Mouse (Mus musculus) hindbrain, embryonic 11.5 days (tissue): ENCODE results near the gene Clec12b. TPM values are rescaled to one million over a fixed set of nuclear protein-coding genes. Genes with fewer than 3 reads are reported as not detected.

ENCODE experiments used
- ATAC-seq: fragments of 200-750 bp; cut with Nextera tagmentation; 2 replicates; pipeline ENCODE4 v1.8.0; 2017; ENCODE audit warnings: mild to moderate bottlenecking, moderate TSS enrichment, moderate library complexity; ENCODE audit not compliant: low FRiP score
- DNase-seq: peaks from one replicate; pipeline ENCODE4 v3.0.0-alpha.2; 2015; ENCODE audit warnings: low spot score
- H3K27ac ChIP-seq: fragments of 300-500 bp; sonication (generic); 2 replicates; pipeline ENCODE4 v1.5.1; 2014; ENCODE audit warnings: mild to moderate bottlenecking, low read depth, low read length
- H3K27me3 ChIP-seq: fragments of 300-500 bp; sonication (generic); 2 replicates; pipeline ENCODE4 v1.6.1; 2014; ENCODE audit warnings: mild to moderate bottlenecking, low read length, moderate library complexity, mixed read lengths; ENCODE audit not compliant: control insufficient read depth, insufficient read depth
- H3K36me3 ChIP-seq: fragments of 300-500 bp; sonication (generic); 2 replicates; pipeline ENCODE4 v1.6.1; 2014; ENCODE audit warnings: mild to moderate bottlenecking, low read length, moderate library complexity, mixed read lengths; ENCODE audit not compliant: control insufficient read depth, insufficient read depth
- H3K4me1 ChIP-seq: fragments of 300-500 bp; sonication (generic); replicated peaks from 2 replicates; pipeline ENCODE4 v1.6.1; 2014; ENCODE audit warnings: low read length, mixed read lengths; ENCODE audit not compliant: control insufficient read depth, insufficient read depth
- H3K4me2 ChIP-seq: fragments of 300-500 bp; sonication (generic); replicated peaks from 2 replicates; pipeline ENCODE4 v1.6.1; 2014; ENCODE audit warnings: mild to moderate bottlenecking, low read depth, low read length
- H3K4me3 ChIP-seq: fragments of 300-500 bp; sonication (generic); 2 replicates; pipeline ENCODE4 v1.5.1; 2014; ENCODE audit warnings: low read depth, low read length
- H3K9ac ChIP-seq: fragments of 300-500 bp; sonication (generic); 2 replicates; pipeline ENCODE4 v1.6.1; 2014; ENCODE audit warnings: low read depth, low read length
- H3K9me3 ChIP-seq: fragments of 300-500 bp; sonication (generic); 2 replicates; pipeline ENCODE4 v1.6.1; 2016; ENCODE audit warnings: low read length; ENCODE audit not compliant: control insufficient read depth
- WGBS: fragments of 180-500 bp; shearing (Covaris S2); extraction: QIAGEN DNeasy Blood & Tissue Kit; methylation state at CpG from one replicate; pipeline ENCODE4 v1.1.7; 2014; 5-methylcytosine and 5-hydroxymethylcytosine counted together
- polyA plus RNA-seq: library from polyadenylated mRNA; unstranded; fragments of >200 nt; fragmentation: Nextera tagmentation; extraction: Ambion mirVana; gene quantifications from 2 replicates; pipeline ENCODE4 v1.2.1, GENCODE M21; 2014

Gene Clec12b
- polyA plus RNA-seq, 1 experiment from 2014 or later: not detected

DNA sequence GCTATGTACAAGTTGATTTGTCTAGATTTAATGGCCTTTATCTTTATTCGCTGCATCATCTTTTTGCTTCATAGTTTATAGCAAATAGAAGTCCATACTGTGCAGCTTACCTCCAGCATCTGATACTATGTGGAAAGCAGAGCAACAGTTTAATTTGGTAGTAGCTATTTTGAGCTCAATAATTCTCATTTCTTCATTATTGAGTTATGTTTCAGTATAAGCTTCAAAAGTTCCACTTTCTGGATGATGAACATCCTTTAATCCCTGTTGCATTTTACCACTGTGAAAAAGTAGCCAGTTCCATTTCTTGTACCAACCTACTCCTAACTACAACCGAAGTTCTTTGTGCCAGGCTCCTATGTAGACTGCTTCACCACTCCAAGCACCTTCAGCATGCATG, 22.9 kb upstream of the Clec12b start, which contains the start of gene Clec9a:
Clec9a (plus strand) TSS at position 301 of the 400 bp plus-strand sequence.
- H3K4me1 ChIP-seq: no peaks in the 10 kb centered on the region
- H3K9me3 ChIP-seq: no peaks in the 10 kb centered on the region
- DNase-seq (no peak), ATAC-seq (no peak)
- H3K9ac ChIP-seq: no peak within 1 kb of the TSS
- no peaks in the 10 kb centered on the region for H3K27me3 ChIP-seq
- no peak within 1 kb of the TSS for H3K4me3 ChIP-seq
- WGBS: 84% methylated on average over 2 of the region's 2 CpGs
- H3K27ac ChIP-seq: no peak within 1 kb of the TSS
- no peaks in the 10 kb centered on the region for H3K36me3 ChIP-seq
- H3K4me2 ChIP-seq: no peak within 1 kb of the TSS

DNA sequence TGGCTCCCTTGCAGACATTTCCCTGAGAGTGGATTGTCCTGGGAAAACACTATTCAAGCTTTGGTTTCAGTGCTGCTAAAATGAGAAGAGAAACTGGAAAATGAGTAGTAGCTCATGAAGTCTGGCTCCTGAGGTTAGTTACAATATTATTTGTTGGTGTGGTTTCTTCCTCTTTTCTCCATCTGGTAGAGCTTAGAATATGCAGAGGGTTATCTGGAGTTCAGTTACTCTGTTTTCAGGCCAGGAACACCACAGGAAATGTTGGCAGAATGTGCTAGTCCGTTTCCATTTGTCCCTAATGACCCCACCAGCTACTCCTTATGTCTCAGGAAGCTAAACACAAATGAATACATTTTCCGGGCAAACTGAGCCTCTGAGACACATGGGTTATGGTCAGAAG, 21.6 kb upstream of the Clec12b start:
- 60% methylated on average over 2 of the region's 2 CpGs for WGBS
- H3K9me3 ChIP-seq: no peaks in the 10 kb centered on the region
- no peak overlapping the region for H3K4me3 ChIP-seq
- no peak for ATAC-seq
- H3K27ac ChIP-seq: no peak overlapping the region
- no peaks in the 10 kb centered on the region for H3K27me3 ChIP-seq
- no peaks in the 10 kb centered on the region for H3K36me3 ChIP-seq
- H3K4me2 ChIP-seq: no peak overlapping the region
- H3K4me1 ChIP-seq: no peaks in the 10 kb centered on the region
- no peak for DNase-seq
- no peak overlapping the region for H3K9ac ChIP-seq

DNA sequence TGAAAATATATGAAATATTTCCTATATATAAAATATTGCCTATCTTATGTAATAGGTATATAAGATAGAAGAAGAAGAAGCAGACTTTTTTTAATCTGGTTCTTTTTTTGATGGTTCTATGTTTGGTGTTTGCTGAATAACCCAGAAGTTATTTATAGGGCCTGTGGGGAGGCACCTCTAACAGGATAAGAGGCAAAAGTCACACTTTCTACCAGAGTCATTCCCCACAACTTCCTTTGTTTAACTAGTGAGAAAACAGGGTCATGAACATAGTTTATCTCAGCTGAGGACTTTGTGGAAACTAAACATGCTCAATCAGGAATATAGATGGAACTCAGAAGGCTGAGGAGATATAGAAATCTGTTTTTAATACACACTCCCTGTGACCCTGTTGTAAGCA, 20.3 kb upstream of the Clec12b start:
- Histone ChIP-seq H3K4me3 (no peak overlapping the region), H3K27ac (no peak overlapping the region), H3K4me2 (no peak overlapping the region), H3K27me3 (no peaks in the 10 kb centered on the region), H3K36me3 (no peaks in the 10 kb centered on the region), H3K9me3 (no peaks in the 10 kb centered on the region), H3K4me1 (no peaks in the 10 kb centered on the region), H3K9ac (no peak overlapping the region)
- DNase-seq: no peak
- ATAC-seq: no peak

DNA sequence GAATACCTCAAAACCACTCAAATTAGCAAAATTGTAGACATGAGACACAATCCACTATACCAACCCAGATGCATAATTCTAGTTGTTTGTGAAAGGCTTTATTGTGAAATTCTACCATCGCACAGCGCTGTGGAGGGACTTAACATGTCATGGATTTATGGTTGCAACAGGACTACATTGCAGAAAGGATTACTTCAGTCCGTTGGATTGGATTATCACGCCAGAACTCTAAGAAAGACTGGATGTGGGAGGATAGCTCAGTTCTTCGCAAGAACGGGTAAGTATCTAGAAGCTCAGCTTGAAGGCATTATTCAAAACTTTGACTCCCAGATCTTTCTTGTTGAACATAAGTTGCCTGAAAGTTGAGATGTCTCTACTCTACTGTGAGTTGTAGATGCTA, 17.7 kb upstream of the Clec12b start:
- DNase-seq: no peak
- Histone ChIP-seq H3K4me2 (no peak overlapping the region), H3K9me3 (no peaks in the 10 kb centered on the region), H3K9ac (no peak overlapping the region), H3K27ac (no peak overlapping the region), H3K4me3 (no peak overlapping the region), H3K4me1 (no peaks in the 10 kb centered on the region), H3K36me3 (no peaks in the 10 kb centered on the region), H3K27me3 (no peaks in the 10 kb centered on the region)
- 89% methylated on average over 6 of the region's 6 CpGs for WGBS
- ATAC-seq: no peak

DNA sequence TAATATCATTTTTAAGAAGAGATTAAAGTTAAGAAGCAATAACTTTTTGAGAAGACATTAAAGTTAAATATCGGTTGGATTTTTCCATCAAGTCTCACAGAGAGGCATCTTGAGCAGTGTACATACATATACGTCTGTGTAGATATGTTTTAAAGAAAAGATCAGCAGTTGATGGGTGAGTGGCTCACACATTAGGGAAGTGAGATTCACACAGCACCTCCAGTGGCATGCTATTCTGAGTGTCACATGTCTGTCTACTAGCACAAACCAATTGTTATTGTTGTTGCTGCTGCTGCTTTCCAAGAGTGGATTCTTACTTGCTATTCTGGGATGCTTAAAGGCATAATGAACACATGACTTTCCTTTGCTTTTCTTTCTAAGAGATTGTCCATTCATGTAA, 16.7 kb upstream of the Clec12b start:
- no peaks in the 10 kb centered on the region for H3K4me1 ChIP-seq
- 95% methylated on average over 2 of the region's 2 CpGs for WGBS

DNA sequence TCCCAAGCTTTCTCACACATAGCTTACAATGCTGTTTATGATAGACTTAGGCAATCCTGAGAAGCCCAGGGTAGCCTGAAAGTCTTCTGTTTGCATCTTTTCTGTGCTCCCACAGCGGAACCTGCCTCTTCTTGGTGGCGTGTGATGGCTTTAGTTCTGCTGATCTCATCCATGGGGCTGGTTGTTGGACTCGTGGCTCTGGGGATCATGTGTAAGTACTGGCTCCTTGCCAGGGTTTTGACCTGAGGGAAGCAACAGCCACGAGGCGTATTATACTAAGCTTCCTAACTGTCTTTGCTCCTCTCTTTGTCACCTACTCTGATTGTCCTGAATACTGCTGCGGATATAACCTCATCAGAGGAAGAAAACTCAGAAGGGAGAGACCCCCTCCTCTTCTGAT, 14.3 kb upstream of the Clec12b start:
- no peak overlapping the region for H3K4me2 ChIP-seq
- DNase-seq (no peak), ATAC-seq (no peak)
- H3K4me1 ChIP-seq: no peaks in the 10 kb centered on the region
- H3K9ac ChIP-seq: no peak overlapping the region
- no peaks in the 10 kb centered on the region for H3K36me3 ChIP-seq
- WGBS: 77% methylated on average over 6 of the region's 6 CpGs
- no peaks in the 10 kb centered on the region for H3K27me3 ChIP-seq
- no peak overlapping the region for H3K27ac ChIP-seq
- H3K4me3 ChIP-seq: no peak overlapping the region
- H3K9me3 ChIP-seq: no peaks in the 10 kb centered on the region

More for the DNA sequence above, 16.7 kb upstream of the Clec12b start:
- H3K4me2 ChIP-seq: no peak overlapping the region
- H3K27ac ChIP-seq: no peak overlapping the region
- ATAC-seq (no peak), DNase-seq (no peak)
- no peak overlapping the region for H3K9ac ChIP-seq
- no peaks in the 10 kb centered on the region for H3K27me3 ChIP-seq
- H3K4me3 ChIP-seq: no peak overlapping the region
- no peaks in the 10 kb centered on the region for H3K9me3 ChIP-seq
- H3K36me3 ChIP-seq: no peaks in the 10 kb centered on the region

DNA sequence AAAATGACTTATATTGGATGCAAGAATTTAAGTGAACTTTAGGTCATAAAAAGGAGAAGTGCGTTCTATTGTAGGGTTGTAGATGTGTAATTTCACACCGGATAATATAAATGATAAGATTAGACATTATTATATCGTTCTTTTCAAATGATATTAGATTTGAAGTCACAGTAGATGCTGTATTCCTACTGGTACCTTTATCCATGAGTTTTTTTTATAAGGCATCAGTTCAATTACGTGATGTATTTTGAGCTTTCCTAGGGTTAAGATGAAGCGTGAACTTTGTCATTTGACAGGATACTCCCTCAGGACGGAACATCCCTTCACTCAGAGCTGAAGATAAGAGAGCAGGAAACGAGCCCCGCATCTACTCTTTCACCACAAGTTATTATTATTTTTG, 11.3 kb upstream of the Clec12b start, which contains the start of gene Clec1b:
Clec1b (plus strand) TSS at position 301 of the 400 bp plus-strand sequence.
- ATAC-seq: no peak
- no peak within 1 kb of the TSS for H3K4me2 ChIP-seq
- no peaks in the 10 kb centered on the region for H3K36me3 ChIP-seq
- WGBS: 87% methylated on average over 8 of the region's 8 CpGs
- no peak for DNase-seq
- H3K27me3 ChIP-seq: no peaks in the 10 kb centered on the region
- H3K4me1 ChIP-seq: no peaks in the 10 kb centered on the region
- no peak within 1 kb of the TSS for H3K27ac ChIP-seq
- H3K4me3 ChIP-seq: no peak within 1 kb of the TSS
- no peak within 1 kb of the TSS for H3K9ac ChIP-seq
- H3K9me3 ChIP-seq: no peaks in the 10 kb centered on the region

DNA sequence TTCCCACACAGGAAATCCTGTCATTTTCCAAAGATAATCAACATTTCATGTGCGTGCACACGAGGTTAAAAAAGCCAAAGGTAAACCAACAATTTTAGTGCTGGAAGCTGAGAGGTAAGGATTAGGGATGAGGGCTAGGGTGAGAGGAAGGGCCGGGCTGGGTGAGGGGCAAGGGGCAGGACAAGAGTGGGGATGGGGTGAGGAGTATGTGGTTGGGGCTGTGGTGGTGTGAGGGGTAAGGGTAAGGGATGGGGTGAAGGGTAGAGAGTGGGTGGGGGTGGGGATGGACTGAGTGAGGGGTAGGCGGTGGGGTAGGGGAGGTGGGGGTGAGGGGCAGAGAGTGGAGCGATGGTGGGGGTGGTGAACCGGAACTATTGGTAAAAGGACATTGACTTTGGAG, 8.1 kb upstream of the Clec12b start:
- WGBS: 76% methylated on average over 6 of the region's 6 CpGs
- H3K36me3 ChIP-seq: no peaks in the 10 kb centered on the region
- no peaks in the 10 kb centered on the region for H3K27me3 ChIP-seq
- ATAC-seq (no peak), DNase-seq (no peak)
- no peak overlapping the region for H3K9ac ChIP-seq
- no peak overlapping the region for H3K27ac ChIP-seq
- no peak overlapping the region for H3K4me2 ChIP-seq
- H3K4me1 ChIP-seq: no peaks in the 10 kb centered on the region
- no peak overlapping the region for H3K4me3 ChIP-seq
- H3K9me3 ChIP-seq: no peaks in the 10 kb centered on the region

DNA sequence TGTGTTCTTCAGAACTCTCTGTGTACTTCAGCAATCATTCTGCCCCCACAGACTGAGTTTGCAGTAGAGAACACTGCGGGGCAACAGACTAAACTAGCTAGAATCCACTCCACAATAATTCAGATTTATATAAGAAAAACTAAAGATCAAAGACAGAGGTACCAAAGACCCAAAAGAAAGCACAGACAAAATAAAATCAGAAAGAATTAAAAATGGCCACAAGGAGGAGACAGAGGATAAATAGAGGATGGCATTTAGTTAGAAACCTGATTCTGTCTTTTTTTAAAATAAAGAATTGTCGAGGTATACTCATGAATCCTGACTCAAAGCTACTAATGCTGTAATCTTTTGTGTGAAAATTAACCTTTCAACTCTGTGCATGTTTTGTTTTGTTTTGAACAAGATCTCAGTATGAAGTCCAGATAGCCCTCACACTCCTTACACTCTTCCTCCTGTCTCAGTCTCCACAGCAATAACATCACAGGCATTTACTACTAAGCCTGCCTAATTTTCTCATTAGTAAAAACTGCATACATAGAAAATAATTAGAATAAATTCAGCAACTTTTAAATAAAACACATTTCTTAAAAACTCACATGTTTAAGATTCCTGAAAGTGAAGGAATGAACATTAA, 7.5 kb upstream of the Clec12b start:
- H3K4me1 ChIP-seq: no peaks in the 10 kb centered on the region
- no peak overlapping the region for H3K27ac ChIP-seq
- no peak overlapping the region for H3K9ac ChIP-seq
- no peaks in the 10 kb centered on the region for H3K36me3 ChIP-seq
- no peak overlapping the region for H3K4me3 ChIP-seq
- 41% methylated on average over 2 of the region's 2 CpGs for WGBS
- H3K27me3 ChIP-seq: no peaks in the 10 kb centered on the region
- H3K9me3 ChIP-seq: no peaks in the 10 kb centered on the region
- H3K4me2 ChIP-seq: no peak overlapping the region
- no peak for ATAC-seq
- no peak for DNase-seq
